Mouse (Mus musculus): ENCODE measurements around the gene Ctdnep1. TPM values are rescaled to one million over a fixed set of nuclear protein-coding genes. Genes with fewer than 3 reads are reported as not detected.
A peak's percentile ranks its signal among the peaks of the same experiment; 100 is the strongest.

Ctdnep1 gene
- polyA plus RNA-seq, 1 experiment from 2014 or later = 24.4 TPM

DNA sequence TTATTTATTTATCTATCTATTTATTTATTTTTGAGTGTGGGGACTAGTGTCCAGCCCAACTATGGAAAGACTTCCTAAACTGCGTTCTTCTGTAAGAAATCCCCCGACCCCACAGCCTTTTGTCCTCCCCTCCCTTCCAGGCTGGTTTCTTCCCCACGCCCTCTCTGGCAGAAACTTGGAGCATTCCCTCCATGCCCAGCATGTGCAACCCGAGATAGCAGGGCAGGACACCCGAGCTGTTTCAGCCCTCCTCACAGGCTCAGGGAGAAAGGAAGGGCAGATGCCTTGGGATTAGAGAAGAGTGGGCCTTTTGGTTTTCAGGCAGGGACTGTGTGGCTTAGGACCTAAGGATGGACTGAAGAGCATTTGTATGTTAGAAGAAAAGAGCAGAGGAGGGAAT is 1.9 kb downstream of the Ctdnep1 start:
- H3K4me2 ChIP-seq (ENCODE audit: low read length) = peak overlapping the region; percentile 80
- H3K9ac ChIP-seq (replicated peaks; ENCODE audit: low read length) = peak overlapping the region; percentile 98; the same call in 1 of the 2 replicates
- WGBS = 31% methylated on average over 5 of the region's 5 CpGs
- H3K36me3 ChIP-seq (ENCODE audit: control insufficient read depth, insufficient read depth, low read length) = peaks cover 44% of the 10 kb centered on the region
- peak overlapping the region; percentile 100; the same call in 1 of the 2 replicates for H3K4me3 ChIP-seq (replicated peaks; ENCODE audit: low read depth, low read length)
- H3K27me3 ChIP-seq (ENCODE audit: control insufficient read depth, insufficient read depth, low read length) = no peaks in the 10 kb centered on the region
- H3K4me1 ChIP-seq (ENCODE audit: control insufficient read depth, insufficient read depth, low read length) = peaks cover 33% of the 10 kb centered on the region
- no peak overlapping the region for H3K27ac ChIP-seq (replicated peaks; ENCODE audit: low read depth, low read length)
- ATAC-seq (ENCODE audit: low FRiP score, low TSS enrichment) (no peak), DNase-seq (no peak)
- no peaks in the 10 kb centered on the region for H3K9me3 ChIP-seq (ENCODE audit: control insufficient read depth, low read length)

DNA sequence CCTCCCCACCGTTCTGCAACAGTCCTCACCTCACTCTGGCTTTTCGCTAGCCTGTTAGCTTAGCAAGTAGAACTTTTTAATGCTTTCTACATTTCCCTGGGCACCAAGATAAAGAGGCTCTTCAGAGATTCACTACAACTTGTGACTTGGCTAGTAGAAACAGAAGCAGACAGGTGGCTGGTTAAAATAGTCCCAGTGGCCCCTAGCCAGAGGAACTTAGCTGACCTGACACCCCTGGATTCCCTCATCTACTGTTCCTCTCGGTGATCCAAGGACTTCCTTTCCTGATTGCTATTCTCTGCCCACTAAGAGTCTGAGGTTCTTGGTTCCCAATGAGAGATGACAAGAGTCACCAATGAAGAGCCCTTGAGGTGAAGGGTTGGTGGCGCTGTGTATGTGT is 2.4 kb downstream of the Ctdnep1 start:
- no peaks in the 10 kb centered on the region for H3K9me3 ChIP-seq (ENCODE audit: control insufficient read depth, low read length)
- DNase-seq = no peak
- no peak for ATAC-seq (ENCODE audit: low FRiP score, low TSS enrichment)
- H3K9ac ChIP-seq (replicated peaks; ENCODE audit: low read length) = no peak overlapping the region
- WGBS = 90% methylated on average over 4 of the region's 4 CpGs
- H3K27me3 ChIP-seq (ENCODE audit: control insufficient read depth, insufficient read depth, low read length) = no peaks in the 10 kb centered on the region
- H3K36me3 ChIP-seq (ENCODE audit: control insufficient read depth, insufficient read depth, low read length) = peaks cover 49% of the 10 kb centered on the region
- H3K4me2 ChIP-seq (ENCODE audit: low read length) = peak overlapping the region; percentile 80
- no peak overlapping the region for H3K4me3 ChIP-seq (replicated peaks; ENCODE audit: low read depth, low read length)
- H3K4me1 ChIP-seq (ENCODE audit: control insufficient read depth, insufficient read depth, low read length) = peaks cover 33% of the 10 kb centered on the region
- H3K27ac ChIP-seq (replicated peaks; ENCODE audit: low read depth, low read length) = no peak overlapping the region

DNA sequence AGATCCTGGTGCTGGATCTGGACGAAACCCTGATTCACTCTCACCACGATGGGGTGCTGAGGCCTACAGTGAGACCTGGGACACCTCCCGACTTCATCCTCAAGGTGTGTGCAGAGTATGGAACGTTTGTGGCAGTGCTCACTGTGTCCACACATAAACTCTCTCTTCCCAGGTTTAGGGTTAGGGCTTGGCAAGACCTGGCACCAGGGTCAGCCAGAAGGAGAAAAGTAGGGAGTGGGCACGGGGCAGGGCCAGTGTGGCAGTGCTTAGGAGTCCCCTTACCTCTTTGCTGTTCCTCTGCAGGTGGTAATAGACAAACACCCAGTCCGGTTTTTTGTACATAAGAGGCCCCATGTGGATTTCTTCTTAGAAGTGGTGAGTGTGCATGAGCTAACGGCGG is 3.5 kb downstream of the Ctdnep1 start:
- DNase-seq (no peak), ATAC-seq (ENCODE audit: low FRiP score, low TSS enrichment) (no peak)
- Histone ChIP-seq H3K9me3 (ENCODE audit: control insufficient read depth, low read length) (no peaks in the 10 kb centered on the region), H3K4me3 (replicated peaks; ENCODE audit: low read depth, low read length) (no peak overlapping the region), H3K9ac (replicated peaks; ENCODE audit: low read length) (no peak overlapping the region), H3K4me1 (ENCODE audit: control insufficient read depth, insufficient read depth, low read length) (peaks cover 25% of the 10 kb centered on the region), H3K36me3 (ENCODE audit: control insufficient read depth, insufficient read depth, low read length) (peaks cover 59% of the 10 kb centered on the region), H3K27me3 (ENCODE audit: control insufficient read depth, insufficient read depth, low read length) (no peaks in the 10 kb centered on the region), H3K27ac (replicated peaks; ENCODE audit: low read depth, low read length) (no peak overlapping the region), H3K4me2 (ENCODE audit: low read length) (no peak overlapping the region)
- WGBS = 92% methylated on average over 8 of the region's 8 CpGs

DNA sequence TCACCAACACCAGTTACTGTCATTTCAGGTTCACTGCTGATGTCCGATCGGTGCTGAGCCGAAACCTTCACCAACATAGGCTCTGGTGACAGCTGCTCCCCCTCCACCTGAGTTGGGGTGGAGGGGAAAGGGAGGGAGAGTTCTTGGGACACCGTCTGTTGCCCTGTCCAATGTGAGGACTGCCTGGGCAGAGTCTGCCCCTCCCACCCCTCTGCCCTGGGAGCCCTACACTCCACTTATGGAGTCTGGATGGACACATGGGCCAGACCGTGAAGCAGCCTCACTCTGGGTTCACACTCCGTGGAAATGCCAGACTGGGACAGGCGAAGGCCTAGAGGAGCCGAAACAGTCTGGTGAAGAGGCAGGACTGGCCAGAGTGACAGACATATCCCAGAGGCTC is 9.0 kb downstream of the Ctdnep1 start:
- 92% methylated on average over 8 of the region's 8 CpGs for WGBS
- H3K9ac ChIP-seq (replicated peaks; ENCODE audit: low read length) = no peak overlapping the region
- no peak for ATAC-seq (ENCODE audit: low FRiP score, low TSS enrichment)
- H3K9me3 ChIP-seq (ENCODE audit: control insufficient read depth, low read length) = no peaks in the 10 kb centered on the region
- H3K4me1 ChIP-seq (ENCODE audit: control insufficient read depth, insufficient read depth, low read length) = peaks cover 10% of the 10 kb centered on the region
- no peak overlapping the region; the same call in 1 of the 2 replicates for H3K27ac ChIP-seq (replicated peaks; ENCODE audit: low read depth, low read length)
- DNase-seq = no peak
- no peaks in the 10 kb centered on the region for H3K27me3 ChIP-seq (ENCODE audit: control insufficient read depth, insufficient read depth, low read length)
- H3K4me3 ChIP-seq (replicated peaks; ENCODE audit: low read depth, low read length) = no peak overlapping the region
- peaks cover 71% of the 10 kb centered on the region for H3K36me3 ChIP-seq (ENCODE audit: control insufficient read depth, insufficient read depth, low read length)
- no peak overlapping the region for H3K4me2 ChIP-seq (ENCODE audit: low read length)

DNA sequence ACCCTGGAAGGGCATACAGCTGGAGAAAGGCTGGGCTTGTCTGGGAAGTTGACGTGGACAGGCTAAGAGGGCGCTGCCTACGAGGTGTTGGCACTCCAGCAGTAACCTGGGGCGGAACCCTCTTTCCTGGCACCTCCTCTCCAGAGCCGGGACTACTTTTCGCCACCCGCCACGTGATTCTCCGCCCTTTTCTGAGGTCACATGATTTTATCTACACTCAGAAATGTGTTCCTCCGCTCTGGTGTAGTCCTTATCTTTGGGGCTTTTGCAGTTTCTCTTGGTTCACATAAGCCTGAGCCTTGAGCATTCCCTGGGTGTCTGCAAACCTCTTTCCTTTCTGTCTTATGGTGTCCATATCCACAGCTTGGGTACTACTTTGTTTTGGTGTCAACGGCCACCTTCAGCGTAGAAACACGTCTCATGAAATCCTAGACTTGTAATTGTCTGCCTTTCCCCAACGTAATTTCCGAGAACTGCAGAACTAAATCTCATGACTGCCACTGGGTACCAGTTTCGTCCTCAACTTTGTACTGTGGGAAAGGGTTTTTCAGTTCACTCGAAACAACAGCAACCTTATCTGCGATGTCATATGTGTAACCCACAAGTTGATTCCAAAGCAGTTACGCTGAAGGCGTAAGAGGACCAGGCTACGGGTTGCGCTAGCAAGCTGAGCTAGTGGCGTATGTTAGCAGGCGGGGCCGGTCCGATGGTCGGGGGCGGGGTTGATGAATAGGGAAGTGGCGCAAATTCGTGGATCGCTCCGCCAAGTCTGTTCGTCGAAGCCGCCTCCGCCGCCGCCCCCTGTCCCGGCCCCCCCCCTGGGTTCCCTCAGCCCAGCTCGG is 10.1 kb downstream of the Ctdnep1 start, which contains the start of gene Gabarap:
Gabarap (plus strand) TSS at position 294 of the 842 bp plus-strand sequence.
- ATAC-seq (ENCODE audit: low FRiP score, low TSS enrichment) (peak; percentile 74), DNase-seq (peak; percentile 98)
- H3K36me3 ChIP-seq (ENCODE audit: control insufficient read depth, insufficient read depth, low read length) = peaks cover 61% of the 10 kb centered on the region
- H3K4me2 ChIP-seq (ENCODE audit: low read length) = peak within 1 kb of the TSS; percentile 87
- peaks cover 10% of the 10 kb centered on the region for H3K4me1 ChIP-seq (ENCODE audit: control insufficient read depth, insufficient read depth, low read length)
- peak within 1 kb of the TSS; percentile 79 for H3K4me3 ChIP-seq (replicated peaks; ENCODE audit: low read depth, low read length)
- no peaks in the 10 kb centered on the region for H3K27me3 ChIP-seq (ENCODE audit: control insufficient read depth, insufficient read depth, low read length)
- peak within 1 kb of the TSS; percentile 82 for H3K9ac ChIP-seq (replicated peaks; ENCODE audit: low read length)
- peak within 1 kb of the TSS; percentile 89 for H3K27ac ChIP-seq (replicated peaks; ENCODE audit: low read depth, low read length)
- no peaks in the 10 kb centered on the region for H3K9me3 ChIP-seq (ENCODE audit: control insufficient read depth, low read length)
- under 1% methylated on average over 40 of the region's 40 CpGs for WGBS

DNA sequence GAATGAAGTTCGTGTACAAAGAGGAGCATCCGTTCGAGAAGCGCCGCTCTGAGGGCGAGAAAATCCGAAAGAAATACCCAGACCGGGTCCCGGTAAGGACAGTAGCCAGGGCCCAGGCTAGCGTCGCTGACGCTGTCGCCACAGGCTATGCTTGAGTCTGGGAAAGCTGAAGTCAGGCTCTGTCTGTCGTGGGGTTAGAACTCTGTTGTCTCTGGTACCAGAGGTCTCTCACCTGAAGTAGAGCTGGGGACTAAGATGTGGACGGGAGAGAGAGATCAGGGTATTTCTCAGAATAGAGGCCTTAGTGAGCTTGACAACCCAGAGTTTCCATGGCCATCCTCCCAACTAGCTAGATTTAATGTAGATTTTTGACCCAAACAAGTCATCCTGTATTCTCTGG is 10.8 kb downstream of the Ctdnep1 start:
- H3K9ac ChIP-seq (replicated peaks; ENCODE audit: low read length) = peak overlapping the region; percentile 82
- WGBS = 0% methylated on average over 15 of the region's 15 CpGs
- H3K4me3 ChIP-seq (replicated peaks; ENCODE audit: low read depth, low read length) = peak overlapping the region; percentile 79
- no peaks in the 10 kb centered on the region for H3K9me3 ChIP-seq (ENCODE audit: control insufficient read depth, low read length)
- H3K4me1 ChIP-seq (ENCODE audit: control insufficient read depth, insufficient read depth, low read length) = peaks cover 10% of the 10 kb centered on the region
- H3K27ac ChIP-seq (replicated peaks; ENCODE audit: low read depth, low read length) = peak overlapping the region; percentile 89
- DNase-seq (no peak), ATAC-seq (ENCODE audit: low FRiP score, low TSS enrichment) (no peak)
- no peaks in the 10 kb centered on the region for H3K27me3 ChIP-seq (ENCODE audit: control insufficient read depth, insufficient read depth, low read length)
- peak overlapping the region; percentile 87 for H3K4me2 ChIP-seq (ENCODE audit: low read length)
- peaks cover 54% of the 10 kb centered on the region for H3K36me3 ChIP-seq (ENCODE audit: control insufficient read depth, insufficient read depth, low read length)

DNA sequence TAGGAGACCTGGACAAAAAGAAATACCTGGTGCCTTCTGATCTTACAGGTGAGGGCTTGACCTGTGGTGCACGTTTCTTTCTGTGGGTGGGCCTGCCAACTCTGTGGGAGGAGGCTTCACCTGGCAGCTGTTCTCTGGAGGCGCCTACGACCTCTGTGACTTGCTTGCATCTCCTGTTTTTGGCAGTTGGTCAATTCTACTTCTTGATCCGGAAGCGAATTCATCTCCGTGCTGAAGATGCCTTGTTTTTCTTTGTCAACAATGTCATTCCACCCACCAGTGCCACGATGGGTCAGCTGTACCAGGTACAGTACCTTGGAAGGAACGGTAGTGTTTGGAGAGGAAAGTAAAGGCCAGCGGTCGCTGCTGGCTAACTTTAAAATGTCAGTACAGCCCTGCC is 11.4 kb downstream of the Ctdnep1 start:
- WGBS = 89% methylated on average over 10 of the region's 10 CpGs
- Histone ChIP-seq H3K27ac (replicated peaks; ENCODE audit: low read depth, low read length) (no peak overlapping the region), H3K9ac (replicated peaks; ENCODE audit: low read length) (peak overlapping the region; percentile 82), H3K4me2 (ENCODE audit: low read length) (peak overlapping the region; percentile 87), H3K9me3 (ENCODE audit: control insufficient read depth, low read length) (no peaks in the 10 kb centered on the region), H3K36me3 (ENCODE audit: control insufficient read depth, insufficient read depth, low read length) (peaks cover 47% of the 10 kb centered on the region), H3K4me1 (ENCODE audit: control insufficient read depth, insufficient read depth, low read length) (peaks cover 10% of the 10 kb centered on the region), H3K4me3 (replicated peaks; ENCODE audit: low read depth, low read length) (peak overlapping the region; percentile 79), H3K27me3 (ENCODE audit: control insufficient read depth, insufficient read depth, low read length) (no peaks in the 10 kb centered on the region)
- no peak for ATAC-seq (ENCODE audit: low FRiP score, low TSS enrichment)
- DNase-seq = no peak

DNA sequence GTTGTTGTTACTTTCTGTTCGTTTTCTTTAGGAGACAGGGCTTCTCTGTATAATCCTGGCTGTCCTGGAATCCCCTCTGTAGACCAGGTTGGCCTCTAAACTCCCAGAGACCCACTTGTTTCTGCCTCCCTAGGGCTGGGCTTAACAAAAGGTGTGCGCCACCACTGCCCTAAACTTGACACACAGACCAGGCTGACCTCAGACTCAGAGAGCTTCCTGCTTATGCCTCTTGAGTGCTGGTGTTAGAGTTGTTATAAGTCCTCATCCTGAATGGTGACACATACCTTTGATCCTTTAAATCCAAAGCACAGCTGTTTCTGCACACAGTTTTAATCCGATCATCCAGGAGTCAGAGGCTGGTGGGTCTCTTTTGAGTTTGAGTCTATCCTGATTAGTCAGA is 12.0 kb downstream of the Ctdnep1 start:
- DNase-seq = no peak
- H3K4me3 ChIP-seq (replicated peaks; ENCODE audit: low read depth, low read length) = no peak overlapping the region; the same call in 1 of the 2 replicates
- no peak overlapping the region for H3K9ac ChIP-seq (replicated peaks; ENCODE audit: low read length)
- WGBS = 88% methylated on average over 3 of the region's 3 CpGs
- H3K27me3 ChIP-seq (ENCODE audit: control insufficient read depth, insufficient read depth, low read length) = no peaks in the 10 kb centered on the region
- ATAC-seq (ENCODE audit: low FRiP score, low TSS enrichment) = no peak
- peaks cover 42% of the 10 kb centered on the region for H3K36me3 ChIP-seq (ENCODE audit: control insufficient read depth, insufficient read depth, low read length)
- H3K9me3 ChIP-seq (ENCODE audit: control insufficient read depth, low read length) = no peaks in the 10 kb centered on the region
- H3K4me1 ChIP-seq (ENCODE audit: control insufficient read depth, insufficient read depth, low read length) = peaks cover 15% of the 10 kb centered on the region
- no peak overlapping the region for H3K27ac ChIP-seq (replicated peaks; ENCODE audit: low read depth, low read length)
- peak overlapping the region; percentile 87 for H3K4me2 ChIP-seq (ENCODE audit: low read length)

Data from midbrain, embryonic 14.5 days (tissue).